Mouse (Mus musculus): Measurements from ENCODE around the gene Cav1. TPM values are rescaled to one million over a fixed set of nuclear protein-coding genes. Genes with fewer than 3 reads are reported as not detected.

Cav1 gene
- polyA plus RNA-seq, 1 experiment from 2014 or later: 127 TPM

DNA sequence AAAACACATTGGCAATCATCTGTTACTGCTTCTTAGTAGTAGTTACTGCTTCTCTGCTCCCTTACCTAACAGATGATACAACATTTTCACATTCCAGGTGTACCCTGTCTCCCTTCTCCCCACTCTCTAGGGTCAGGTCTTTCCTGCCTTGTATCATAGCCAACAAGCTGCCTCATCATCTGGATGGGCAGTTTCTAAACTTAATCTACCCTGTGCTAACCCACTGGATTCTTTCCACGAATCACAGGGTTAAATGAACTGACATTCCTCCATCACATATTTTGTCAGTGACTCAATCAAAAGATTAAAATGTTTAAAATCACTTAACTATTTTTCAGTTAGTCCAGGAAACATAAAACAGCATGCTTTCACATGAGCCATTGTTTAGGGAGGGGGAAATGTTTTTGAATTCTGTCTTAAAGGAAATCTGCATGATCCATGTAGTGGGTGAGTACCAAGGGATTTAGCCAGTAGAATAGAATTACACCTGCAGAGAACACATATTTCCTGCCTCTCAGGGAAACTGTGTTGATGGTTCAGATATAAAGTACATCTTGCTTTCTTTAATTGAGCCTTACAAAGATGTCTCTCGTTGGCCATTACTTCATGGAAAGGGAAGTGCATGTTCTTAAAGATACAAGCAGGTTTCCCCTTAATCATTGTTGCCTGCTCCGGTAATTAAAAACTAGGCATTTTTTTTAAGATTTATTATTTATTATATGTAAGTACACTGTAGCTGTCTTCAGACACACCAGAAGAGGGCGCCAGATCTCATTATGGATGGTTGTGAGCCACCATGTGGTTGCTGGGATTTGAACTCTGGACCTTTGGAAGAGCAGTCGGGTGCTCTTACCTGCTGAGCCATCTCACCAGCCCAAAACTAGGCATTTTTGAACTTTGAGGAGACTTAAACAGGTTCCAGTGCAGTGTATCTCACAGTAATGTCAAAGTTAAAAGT is 8.8 kb downstream of the Cav1 start:
- 76% methylated on average over 5 of the region's 5 CpGs for WGBS
- Histone ChIP-seq H3K4me2 (replicated peaks; ENCODE audit: low read depth, low read length) (no peak overlapping the region), H3K27me3 (ENCODE audit: insufficient read depth, low read length) (no peaks in the 10 kb centered on the region), H3K27ac (ENCODE audit: low read length) (no peak overlapping the region), H3K36me3 (ENCODE audit: insufficient read depth, low read length) (no peaks in the 10 kb centered on the region), H3K9me3 (ENCODE audit: low read length) (no peaks in the 10 kb centered on the region), H3K9ac (replicated peaks; ENCODE audit: low read length) (no peak overlapping the region), H3K4me1 (ENCODE audit: insufficient read depth, low read length) (peaks cover 13% of the 10 kb centered on the region), H3K4me3 (ENCODE audit: low read length) (no peak overlapping the region)
- ATAC-seq (ENCODE audit: low FRiP score, low TSS enrichment): no peak

DNA sequence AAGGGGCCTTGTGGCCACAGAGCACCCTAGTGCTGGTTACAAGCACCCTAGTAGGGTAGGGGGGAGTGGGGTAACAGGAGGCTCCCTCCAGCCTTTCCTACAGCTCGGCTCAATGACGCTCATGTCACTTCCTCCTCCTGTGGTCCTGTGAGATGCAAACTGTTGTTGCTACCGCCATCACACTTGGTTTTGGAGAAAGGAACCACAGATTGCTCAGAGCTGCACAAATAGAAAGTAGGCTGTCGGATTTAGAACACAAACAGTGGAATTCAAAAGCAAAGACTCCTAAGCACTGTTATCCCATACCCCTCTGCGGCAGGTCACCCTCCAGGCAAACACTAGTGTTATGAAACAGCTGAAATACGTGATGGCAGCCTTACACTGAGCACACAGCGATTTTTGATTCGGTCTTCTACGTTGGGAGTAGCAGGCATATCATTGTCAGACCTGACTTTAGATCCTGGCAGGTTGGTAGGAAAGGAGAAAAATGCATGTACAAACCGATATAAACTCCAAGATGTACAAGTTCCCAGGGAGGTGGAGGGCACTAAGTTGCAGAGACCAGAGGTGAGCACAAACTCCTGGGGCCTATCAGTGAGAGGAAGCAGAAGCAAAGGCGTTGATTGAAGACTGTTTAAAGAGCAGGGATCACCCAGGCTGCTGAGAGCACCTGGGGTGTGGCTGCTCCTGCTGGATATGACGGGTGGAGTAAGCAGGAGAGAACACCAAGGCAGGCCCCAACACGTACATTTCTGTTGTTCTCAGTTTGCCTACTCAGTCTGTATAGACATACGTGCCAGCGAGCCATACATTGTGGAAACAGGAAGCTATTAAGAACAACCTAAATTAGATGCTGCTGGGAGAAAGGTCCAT is 10.4 kb downstream of the Cav1 start:
- no peaks in the 10 kb centered on the region for H3K27me3 ChIP-seq (ENCODE audit: insufficient read depth, low read length)
- no peaks in the 10 kb centered on the region for H3K9me3 ChIP-seq (ENCODE audit: low read length)
- peak; percentile 69 for ATAC-seq (ENCODE audit: low FRiP score, low TSS enrichment)
- H3K36me3 ChIP-seq (ENCODE audit: insufficient read depth, low read length): no peaks in the 10 kb centered on the region
- H3K27ac ChIP-seq (ENCODE audit: low read length): peak overlapping the region; percentile 69
- no peak overlapping the region for H3K4me3 ChIP-seq (ENCODE audit: low read length)
- H3K9ac ChIP-seq (replicated peaks; ENCODE audit: low read length): no peak overlapping the region
- H3K4me2 ChIP-seq (replicated peaks; ENCODE audit: low read depth, low read length): no peak overlapping the region
- H3K4me1 ChIP-seq (ENCODE audit: insufficient read depth, low read length): peaks cover 13% of the 10 kb centered on the region
- 63% methylated on average over 15 of the region's 15 CpGs for WGBS

DNA sequence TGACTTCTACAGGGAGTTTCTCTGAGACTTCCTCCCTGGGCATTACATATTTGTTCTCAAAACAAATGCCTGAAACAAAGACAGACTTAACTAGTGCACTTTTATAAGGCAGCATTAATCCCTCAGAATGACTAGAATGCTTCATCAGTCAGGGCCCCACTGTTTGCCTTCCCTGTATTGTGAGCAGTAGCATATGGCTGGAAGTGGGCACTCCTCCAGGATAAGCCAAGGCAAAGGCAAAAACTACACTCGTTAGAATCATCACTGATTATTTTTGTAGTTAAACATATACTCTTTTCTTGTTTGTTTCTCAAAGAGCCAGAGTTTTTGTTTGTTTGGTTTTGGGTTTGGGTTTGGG is 11.0 kb downstream of the Cav1 start:
- 11% methylated on average over 1 of the region's 1 CpGs for WGBS
- Histone ChIP-seq H3K4me3 (ENCODE audit: low read length) (no peak overlapping the region), H3K36me3 (ENCODE audit: insufficient read depth, low read length) (no peaks in the 10 kb centered on the region), H3K27ac (ENCODE audit: low read length) (peak overlapping the region; percentile 69), H3K9ac (replicated peaks; ENCODE audit: low read length) (no peak overlapping the region), H3K4me2 (replicated peaks; ENCODE audit: low read depth, low read length) (no peak overlapping the region), H3K27me3 (ENCODE audit: insufficient read depth, low read length) (no peaks in the 10 kb centered on the region), H3K4me1 (ENCODE audit: insufficient read depth, low read length) (peaks cover 13% of the 10 kb centered on the region), H3K9me3 (ENCODE audit: low read length) (no peaks in the 10 kb centered on the region)
- ATAC-seq (ENCODE audit: low FRiP score, low TSS enrichment): peak; percentile 51

DNA sequence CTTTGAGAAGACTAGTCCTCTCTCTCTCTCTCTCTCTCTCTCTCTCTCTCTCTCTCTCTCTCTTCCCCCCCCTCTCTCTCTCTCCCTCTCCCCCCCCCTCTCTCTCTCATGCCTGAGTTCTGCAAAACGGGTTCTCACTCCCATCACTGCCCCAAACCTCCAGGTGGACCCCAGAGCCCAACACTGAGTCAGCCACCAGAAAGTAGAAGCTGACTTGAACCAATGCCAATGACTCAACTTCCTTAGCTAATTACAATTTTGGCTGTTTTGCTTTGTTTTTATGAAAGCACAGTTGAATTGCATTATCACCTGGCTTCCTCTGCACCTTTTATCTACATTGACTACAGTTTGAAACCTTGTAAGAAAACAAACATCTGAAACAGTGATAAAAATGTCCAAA is 11.8 kb downstream of the Cav1 start:
- H3K9me3 ChIP-seq (ENCODE audit: low read length): no peaks in the 10 kb centered on the region
- no peaks in the 10 kb centered on the region for H3K27me3 ChIP-seq (ENCODE audit: insufficient read depth, low read length)
- ATAC-seq (ENCODE audit: low FRiP score, low TSS enrichment): no peak
- no peak overlapping the region; the same call in 1 of the 2 replicates for H3K27ac ChIP-seq (ENCODE audit: low read length)
- WGBS: 40% methylated on average over 1 of the region's 1 CpGs
- peaks cover 13% of the 10 kb centered on the region for H3K4me1 ChIP-seq (ENCODE audit: insufficient read depth, low read length)
- no peak overlapping the region for H3K9ac ChIP-seq (replicated peaks; ENCODE audit: low read length)
- H3K36me3 ChIP-seq (ENCODE audit: insufficient read depth, low read length): no peaks in the 10 kb centered on the region
- H3K4me2 ChIP-seq (replicated peaks; ENCODE audit: low read depth, low read length): no peak overlapping the region
- H3K4me3 ChIP-seq (ENCODE audit: low read length): no peak overlapping the region

DNA sequence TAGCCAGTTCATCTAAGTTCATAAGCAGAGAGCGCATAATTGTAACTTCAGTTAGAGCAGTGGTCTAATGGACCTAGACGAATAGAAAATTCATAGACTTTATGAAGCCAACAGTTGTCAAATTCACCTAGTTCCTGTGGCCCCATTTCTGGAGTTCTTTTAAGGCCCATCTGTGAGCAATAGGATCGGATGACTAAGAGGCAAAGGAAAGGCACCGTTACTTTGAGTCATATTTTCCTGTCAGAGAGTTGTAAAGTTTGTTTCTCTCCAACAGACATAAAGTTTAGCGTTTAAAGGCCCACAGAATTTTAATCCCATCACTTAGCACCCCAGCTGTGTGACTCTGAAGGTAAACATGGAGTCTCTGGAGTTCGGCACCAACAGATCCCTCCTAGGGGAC is 15.8 kb downstream of the Cav1 start:
- WGBS: 63% methylated on average over 6 of the region's 6 CpGs
- H3K27me3 ChIP-seq (ENCODE audit: insufficient read depth, low read length): no peaks in the 10 kb centered on the region
- ATAC-seq (ENCODE audit: low FRiP score, low TSS enrichment): no peak

DNA sequence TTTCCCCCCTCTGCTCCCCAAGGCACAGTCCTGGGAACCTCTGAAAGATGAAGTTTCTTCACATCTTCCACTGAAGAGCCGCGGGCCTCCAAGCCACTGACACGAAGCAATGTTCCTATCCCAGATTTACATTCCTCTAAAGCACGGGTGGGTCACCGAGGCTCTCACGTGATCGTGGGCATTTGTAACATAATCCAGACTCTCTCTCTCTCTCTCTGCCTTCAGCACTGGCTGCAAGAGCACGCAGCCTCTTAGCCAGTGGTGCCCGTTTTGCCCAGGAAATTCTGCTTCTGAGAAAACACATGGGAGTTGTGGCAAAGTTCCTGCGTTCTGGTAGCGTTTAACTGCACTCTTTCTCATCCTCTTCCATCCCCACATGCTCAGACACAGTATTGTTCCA is 21.1 kb downstream of the Cav1 start:
- H3K27me3 ChIP-seq (ENCODE audit: insufficient read depth, low read length): no peaks in the 10 kb centered on the region
- 0 out of 2 replicates have a peak, but pooled peaks cover 4% of the 10 kb centered on the region for H3K4me1 ChIP-seq (ENCODE audit: insufficient read depth, low read length)
- peak overlapping the region; percentile 34 for H3K4me2 ChIP-seq (replicated peaks; ENCODE audit: low read depth, low read length)
- peak overlapping the region; percentile 21; the same call in 1 of the 2 replicates for H3K4me3 ChIP-seq (ENCODE audit: low read length)
- 22% methylated on average over 11 of the region's 11 CpGs for WGBS
- no peak overlapping the region for H3K9ac ChIP-seq (replicated peaks; ENCODE audit: low read length)
- H3K27ac ChIP-seq (ENCODE audit: low read length): no peak overlapping the region
- H3K36me3 ChIP-seq (ENCODE audit: insufficient read depth, low read length): no peaks in the 10 kb centered on the region
- no peaks in the 10 kb centered on the region for H3K9me3 ChIP-seq (ENCODE audit: low read length)
- ATAC-seq (ENCODE audit: low FRiP score, low TSS enrichment): peak; percentile 54; the same call in 1 of the 2 replicates

More for the DNA sequence above, 15.8 kb downstream of the Cav1 start:
- no peaks in the 10 kb centered on the region for H3K9me3 ChIP-seq (ENCODE audit: low read length)
- no peak overlapping the region for H3K4me3 ChIP-seq (ENCODE audit: low read length)
- H3K27ac ChIP-seq (ENCODE audit: low read length): no peak overlapping the region
- H3K9ac ChIP-seq (replicated peaks; ENCODE audit: low read length): no peak overlapping the region
- H3K4me2 ChIP-seq (replicated peaks; ENCODE audit: low read depth, low read length): no peak overlapping the region
- H3K4me1 ChIP-seq (ENCODE audit: insufficient read depth, low read length): 0 out of 2 replicates have a peak, but pooled peaks cover 11% of the 10 kb centered on the region
- H3K36me3 ChIP-seq (ENCODE audit: insufficient read depth, low read length): no peaks in the 10 kb centered on the region

DNA sequence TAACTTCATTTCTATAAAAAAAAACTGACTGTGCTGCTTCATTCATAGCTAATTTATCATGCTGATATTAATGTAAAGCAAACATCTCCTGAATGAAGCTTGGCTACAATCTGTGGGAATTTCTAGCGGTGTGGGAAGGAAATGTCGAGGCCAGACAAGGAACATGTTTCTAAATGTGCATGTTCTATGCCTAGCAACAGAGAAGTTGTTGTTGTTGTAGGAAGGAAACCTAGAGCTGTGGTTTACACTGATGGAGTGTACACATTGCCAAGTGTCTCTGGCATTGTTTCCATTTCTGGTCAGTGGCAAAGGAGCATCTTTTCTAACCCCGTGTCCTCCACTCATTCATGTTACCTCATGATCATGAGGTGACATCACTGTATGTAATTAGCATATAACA is 23.7 kb downstream of the Cav1 start:
- no peak for ATAC-seq (ENCODE audit: low FRiP score, low TSS enrichment)
- Histone ChIP-seq H3K36me3 (ENCODE audit: insufficient read depth, low read length) (no peaks in the 10 kb centered on the region), H3K4me1 (ENCODE audit: insufficient read depth, low read length) (0 out of 2 replicates have a peak, but pooled peaks cover 4% of the 10 kb centered on the region), H3K9me3 (ENCODE audit: low read length) (no peaks in the 10 kb centered on the region), H3K4me2 (replicated peaks; ENCODE audit: low read depth, low read length) (no peak overlapping the region), H3K4me3 (ENCODE audit: low read length) (no peak overlapping the region), H3K27ac (ENCODE audit: low read length) (no peak overlapping the region), H3K9ac (replicated peaks; ENCODE audit: low read length) (no peak overlapping the region), H3K27me3 (ENCODE audit: insufficient read depth, low read length) (no peaks in the 10 kb centered on the region)
- WGBS: 70% methylated on average over 3 of the region's 3 CpGs

DNA sequence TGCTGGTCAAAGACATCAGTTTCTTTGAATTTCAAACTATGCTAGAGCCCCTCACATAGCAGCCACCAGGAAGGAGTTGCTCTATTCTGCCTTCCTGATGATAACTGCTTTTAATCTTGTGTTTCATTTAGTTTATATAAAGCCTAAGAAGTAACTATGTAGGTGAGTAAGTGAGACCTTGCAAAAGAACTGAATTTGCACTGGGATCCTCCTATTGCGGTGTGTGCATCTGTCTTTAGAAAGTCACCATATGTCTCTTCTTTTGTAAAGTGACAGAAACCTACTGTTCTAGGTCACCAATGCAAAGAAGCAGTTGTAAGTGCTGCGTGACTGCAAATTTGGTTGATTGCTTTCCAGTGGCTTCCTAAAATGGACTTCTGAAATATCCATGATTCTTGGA is 31.6 kb downstream of the Cav1 start:
- 98% methylated on average over 2 of the region's 2 CpGs for WGBS

DNA sequence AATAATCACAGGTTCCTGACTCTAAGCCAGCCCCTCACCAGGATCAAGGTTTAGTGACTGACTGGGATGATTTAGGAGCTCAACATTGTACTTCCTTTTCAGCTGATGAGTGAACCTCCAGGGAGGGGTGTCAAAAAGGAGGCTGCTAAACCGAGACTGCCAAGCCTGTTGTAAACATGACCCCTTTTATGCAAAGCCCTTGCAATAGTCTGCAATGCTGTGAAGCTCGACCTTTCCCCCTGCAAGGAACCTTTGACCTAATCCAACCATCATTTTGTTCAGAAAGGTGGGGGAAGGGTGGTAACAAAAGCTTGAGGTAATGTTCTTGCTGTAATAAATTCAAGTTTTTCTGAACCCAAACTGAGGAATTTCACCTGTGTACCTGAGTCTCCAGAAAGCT is 34.3 kb downstream of the Cav1 start:
- Histone ChIP-seq H3K4me3 (ENCODE audit: low read length) (no peak overlapping the region), H3K4me1 (ENCODE audit: insufficient read depth, low read length) (no peaks in the 10 kb centered on the region), H3K9ac (replicated peaks; ENCODE audit: low read length) (no peak overlapping the region), H3K27me3 (ENCODE audit: insufficient read depth, low read length) (no peaks in the 10 kb centered on the region), H3K27ac (ENCODE audit: low read length) (no peak overlapping the region), H3K4me2 (replicated peaks; ENCODE audit: low read depth, low read length) (no peak overlapping the region), H3K36me3 (ENCODE audit: insufficient read depth, low read length) (no peaks in the 10 kb centered on the region), H3K9me3 (ENCODE audit: low read length) (no peaks in the 10 kb centered on the region)
- WGBS: 11% methylated on average over 2 of the region's 2 CpGs
- no peak for ATAC-seq (ENCODE audit: low FRiP score, low TSS enrichment)

More for the DNA sequence above, 31.6 kb downstream of the Cav1 start:
- Histone ChIP-seq H3K9me3 (ENCODE audit: low read length) (no peaks in the 10 kb centered on the region), H3K4me2 (replicated peaks; ENCODE audit: low read depth, low read length) (no peak overlapping the region), H3K9ac (replicated peaks; ENCODE audit: low read length) (no peak overlapping the region), H3K27ac (ENCODE audit: low read length) (no peak overlapping the region), H3K36me3 (ENCODE audit: insufficient read depth, low read length) (no peaks in the 10 kb centered on the region), H3K27me3 (ENCODE audit: insufficient read depth, low read length) (no peaks in the 10 kb centered on the region), H3K4me1 (ENCODE audit: insufficient read depth, low read length) (no peaks in the 10 kb centered on the region), H3K4me3 (ENCODE audit: low read length) (no peak overlapping the region)
- no peak for ATAC-seq (ENCODE audit: low FRiP score, low TSS enrichment)
